Mouse (Mus musculus) forebrain, embryonic 15.5 days (tissue): ENCODE measurements around the gene Cfap300. TPM values are rescaled to one million over a fixed set of nuclear protein-coding genes. Genes with fewer than 3 reads are reported as not detected.

Experiments
- ATAC-seq: fragments of 200-750 bp; cut with Nextera tagmentation; replicated peaks from 2 replicates; pipeline ENCODE4 v1.8.0; 2017; ENCODE audit warnings: mild to moderate bottlenecking, moderate TSS enrichment, moderate library complexity
- H3K27ac ChIP-seq: fragments of 300-500 bp; sonication (generic); replicated peaks from 2 replicates; pipeline ENCODE4 v1.5.1; 2015; ENCODE audit warnings: mild to moderate bottlenecking, inconsistent platforms
- H3K27me3 ChIP-seq: fragments of 300-500 bp; sonication (generic); 2 replicates; pipeline ENCODE4 v1.6.1; 2015; ENCODE audit warnings: inconsistent platforms
- H3K36me3 ChIP-seq: fragments of 300-500 bp; sonication (generic); 2 replicates; pipeline ENCODE4 v1.6.1; 2015; ENCODE audit warnings: mild to moderate bottlenecking, inconsistent platforms
- H3K4me1 ChIP-seq: fragments of 300-500 bp; sonication (generic); 2 replicates; pipeline ENCODE4 v1.6.1; 2015; ENCODE audit warnings: inconsistent platforms
- H3K4me2 ChIP-seq: fragments of 300-500 bp; sonication (generic); replicated peaks from 2 replicates; pipeline ENCODE4 v1.6.1; 2015; ENCODE audit warnings: mild to moderate bottlenecking, inconsistent platforms
- H3K4me3 ChIP-seq: fragments of 300-500 bp; sonication (generic); 2 replicates; pipeline ENCODE4 v1.5.1; 2015; ENCODE audit warnings: mild to moderate bottlenecking, inconsistent platforms
- H3K9ac ChIP-seq: fragments of 300-500 bp; sonication (generic); replicated peaks from 2 replicates; pipeline ENCODE4 v1.6.1; 2015; ENCODE audit warnings: mild to moderate bottlenecking, inconsistent platforms
- H3K9me3 ChIP-seq: fragments of 300-500 bp; sonication (generic); 2 replicates; pipeline ENCODE4 v1.6.1; 2016; ENCODE audit warnings: inconsistent platforms
- whole genome bisulfite sequencing: fragments of 180-500 bp; shearing (Covaris S2); methylation state at CpG from one replicate; pipeline ENCODE4 v1.1.7; 2015; ENCODE audit warnings: mixed read lengths; 5-methylcytosine and 5-hydroxymethylcytosine counted together
- polyA plus RNA-seq: library from polyadenylated mRNA; unstranded; fragments of >200 nt; fragmentation: Nextera tagmentation; extraction: Ambion mirVana; gene quantifications from 2 replicates; pipeline ENCODE4 v1.2.1, GENCODE M21; 2015

Cfap300 gene
- polyA plus RNA-seq = 13.8 and 16.5 TPM in 2 replicates

DNA sequence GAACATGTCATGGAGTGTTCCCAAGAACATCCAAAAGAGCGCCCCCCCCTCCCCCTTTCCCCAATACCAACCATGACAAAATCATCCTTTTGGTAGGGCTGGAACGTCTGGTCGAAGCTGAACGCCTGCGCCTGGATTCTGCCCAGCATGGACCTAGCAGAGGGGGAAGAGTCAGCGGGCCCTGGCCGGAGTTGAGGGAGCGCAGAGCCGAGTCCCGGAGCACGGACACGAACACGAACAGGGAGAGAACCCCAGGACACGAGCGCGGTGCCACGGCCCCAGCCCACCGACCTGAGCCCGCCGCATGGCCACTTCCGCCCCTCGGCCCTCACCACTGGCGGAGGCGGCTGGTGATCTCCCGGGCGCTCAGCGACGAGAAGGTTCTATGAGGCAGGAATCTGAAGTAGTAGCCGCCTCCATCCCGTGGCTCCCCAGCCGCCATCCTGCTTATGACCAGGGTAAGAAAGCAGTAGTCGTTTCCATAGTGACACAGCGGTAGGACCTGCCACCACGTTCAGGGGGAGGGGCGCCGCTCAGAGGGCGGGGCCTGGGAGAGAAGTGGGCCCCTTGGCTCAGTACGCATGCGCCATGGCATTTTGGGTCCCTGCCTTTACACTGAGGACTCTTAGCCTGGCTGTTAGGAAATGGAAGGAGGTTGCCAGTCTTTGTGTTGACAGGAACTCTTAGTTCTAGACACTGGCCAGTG is at the start of gene Cfap300:
Gene Cfap300, minus strand, starts transcription at position 486 of the 706 bp plus-strand sequence.
- H3K9ac ChIP-seq = peak within 1 kb of the TSS; percentile 83
- H3K9me3 ChIP-seq = no peaks in the 10 kb centered on the region
- H3K4me3 ChIP-seq = peak within 1 kb of the TSS; percentile 93
- H3K4me2 ChIP-seq = peak within 1 kb of the TSS; percentile 51
- no peaks in the 10 kb centered on the region for H3K27me3 ChIP-seq
- peaks cover 6% of the 10 kb centered on the region for H3K4me1 ChIP-seq
- WGBS = under 1% methylated on average over 39 of the region's 39 CpGs
- ATAC-seq = peak; percentile 99
- H3K36me3 ChIP-seq = no peaks in the 10 kb centered on the region
- peak within 1 kb of the TSS; percentile 88 for H3K27ac ChIP-seq

DNA sequence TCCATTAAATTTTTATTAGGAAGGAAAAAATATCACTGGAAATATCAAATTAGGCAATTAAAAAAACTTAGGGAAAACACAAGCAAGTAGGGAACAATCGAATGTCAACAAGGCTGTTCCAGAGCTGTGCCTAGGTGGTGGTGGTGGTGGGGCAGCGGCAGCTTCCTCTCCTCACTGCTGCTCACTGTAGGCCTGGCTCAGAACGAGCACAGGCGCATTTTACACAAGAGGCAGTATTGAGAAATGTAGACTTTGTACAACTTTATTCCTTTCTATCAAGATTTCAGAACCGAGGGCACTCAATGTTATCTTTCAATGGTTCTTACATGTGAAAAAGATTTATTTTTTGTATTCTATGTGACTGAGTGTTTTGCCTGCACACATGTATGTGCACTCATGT is 36.3 kb upstream of the Cfap300 start:
- Histone ChIP-seq H3K27ac (no peak overlapping the region), H3K27me3 (no peaks in the 10 kb centered on the region), H3K36me3 (no peaks in the 10 kb centered on the region), H3K4me1 (no peaks in the 10 kb centered on the region), H3K4me2 (no peak overlapping the region), H3K9ac (no peak overlapping the region), H3K4me3 (no peak overlapping the region), H3K9me3 (no peaks in the 10 kb centered on the region)
- 85% methylated on average over 5 of the region's 5 CpGs for WGBS
- no peak for ATAC-seq

DNA sequence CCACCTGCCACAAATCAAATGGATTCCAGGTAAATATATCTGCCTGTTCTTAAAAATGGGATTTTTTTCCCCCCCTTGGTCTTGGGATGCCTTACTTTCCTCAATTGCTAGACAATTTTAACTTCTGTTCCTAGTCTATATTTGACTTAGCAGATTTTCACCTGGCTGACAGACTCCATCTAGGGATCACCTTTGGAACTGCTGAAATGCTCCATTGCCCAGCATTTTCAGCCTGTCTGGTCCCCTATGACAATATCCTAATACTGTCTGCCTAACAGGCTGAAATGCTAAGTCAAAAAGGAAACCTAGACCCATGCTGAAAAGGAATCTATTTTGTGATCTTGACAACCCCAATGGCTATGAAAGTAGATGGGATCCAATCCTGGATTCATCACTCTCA is 31.7 kb upstream of the Cfap300 start:
- no peaks in the 10 kb centered on the region for H3K4me1 ChIP-seq
- H3K9ac ChIP-seq = no peak overlapping the region
- no peaks in the 10 kb centered on the region for H3K9me3 ChIP-seq
- ATAC-seq = no peak
- no peaks in the 10 kb centered on the region for H3K36me3 ChIP-seq
- no peak overlapping the region for H3K4me2 ChIP-seq
- no peak overlapping the region for H3K27ac ChIP-seq
- H3K4me3 ChIP-seq = no peak overlapping the region
- no peaks in the 10 kb centered on the region for H3K27me3 ChIP-seq

DNA sequence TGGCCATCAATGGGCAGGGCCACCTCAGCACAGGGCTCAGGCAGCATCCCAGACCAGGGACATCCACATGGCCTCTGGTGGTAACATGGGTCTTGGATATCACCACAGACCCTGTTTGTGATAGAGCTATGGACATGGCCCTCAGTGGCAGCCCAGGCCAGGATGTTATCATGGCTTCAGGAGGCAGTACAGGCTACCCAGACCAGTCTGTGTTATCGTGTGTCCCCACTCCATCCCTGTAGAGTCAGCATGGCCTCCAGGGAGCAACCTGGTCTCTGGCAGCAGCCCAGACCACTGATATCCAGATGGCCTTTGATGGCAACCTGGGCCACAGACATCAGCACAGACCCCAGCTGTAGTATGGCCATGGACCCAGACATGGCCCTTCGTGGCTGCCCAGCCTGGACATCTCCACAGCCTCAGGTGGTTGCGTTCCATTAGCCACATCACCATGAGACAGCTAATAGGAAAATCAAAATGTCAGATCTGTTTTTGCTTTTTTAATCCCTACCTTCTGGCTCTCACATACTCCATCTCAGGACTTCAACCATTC is 30.7 kb upstream of the Cfap300 start:
- no peaks in the 10 kb centered on the region for H3K9me3 ChIP-seq
- H3K4me1 ChIP-seq = no peaks in the 10 kb centered on the region
- H3K36me3 ChIP-seq = no peaks in the 10 kb centered on the region
- H3K4me3 ChIP-seq = no peak overlapping the region
- no peak overlapping the region for H3K9ac ChIP-seq
- H3K4me2 ChIP-seq = no peak overlapping the region
- no peaks in the 10 kb centered on the region for H3K27me3 ChIP-seq
- 98% methylated on average over 3 of the region's 3 CpGs for WGBS
- ATAC-seq = no peak
- H3K27ac ChIP-seq = no peak overlapping the region

DNA sequence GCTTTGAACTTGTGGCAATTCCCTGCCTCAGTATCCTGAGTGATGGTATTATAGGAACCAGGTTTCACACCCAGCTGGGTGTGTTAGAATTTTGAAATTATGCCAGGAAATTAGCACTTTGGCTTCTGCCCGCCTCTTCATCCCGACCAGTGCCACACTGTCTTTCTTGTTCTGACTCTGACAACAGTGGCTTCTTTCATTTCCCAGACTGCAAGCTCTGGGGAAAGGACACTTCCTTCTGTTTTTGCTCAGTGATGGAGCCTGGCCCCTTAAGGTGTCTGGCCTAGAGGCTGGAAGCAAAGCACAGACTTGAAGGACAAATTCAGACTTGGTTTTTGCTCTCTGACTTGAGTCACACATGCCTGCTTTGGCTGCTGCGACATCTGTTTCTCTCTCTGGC is 17.0 kb upstream of the Cfap300 start:
- 68% methylated on average over 3 of the region's 3 CpGs for WGBS
- H3K27me3 ChIP-seq = no peaks in the 10 kb centered on the region
- H3K36me3 ChIP-seq = no peaks in the 10 kb centered on the region
- no peak overlapping the region for H3K9ac ChIP-seq
- H3K4me1 ChIP-seq = no peaks in the 10 kb centered on the region
- no peak overlapping the region for H3K4me2 ChIP-seq
- no peak overlapping the region for H3K27ac ChIP-seq
- H3K9me3 ChIP-seq = no peaks in the 10 kb centered on the region
- H3K4me3 ChIP-seq = no peak overlapping the region
- no peak for ATAC-seq

DNA sequence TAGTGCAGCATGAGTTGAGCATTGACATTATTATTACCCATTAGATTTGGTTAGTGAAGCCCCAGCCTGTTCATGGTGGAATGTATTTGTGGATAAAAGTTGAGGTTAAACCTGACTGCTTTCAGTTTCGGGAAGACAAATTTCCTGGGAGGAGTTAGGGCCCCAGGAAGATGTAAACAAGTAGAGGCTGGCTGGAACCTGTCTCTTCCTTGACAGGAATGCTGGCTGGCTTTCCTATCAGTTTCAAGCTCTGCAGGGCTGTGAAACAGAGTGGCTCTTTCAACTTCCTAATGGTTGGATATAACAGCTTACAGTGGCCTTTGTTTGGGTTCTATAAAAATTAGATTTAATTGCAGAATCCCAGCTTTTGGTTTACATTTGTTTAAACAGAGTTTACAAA is 12.2 kb upstream of the Cfap300 start:
- Histone ChIP-seq H3K27me3 (no peaks in the 10 kb centered on the region), H3K4me1 (no peaks in the 10 kb centered on the region), H3K9ac (no peak overlapping the region), H3K4me3 (no peak overlapping the region), H3K27ac (no peak overlapping the region), H3K36me3 (no peaks in the 10 kb centered on the region), H3K4me2 (no peak overlapping the region), H3K9me3 (no peaks in the 10 kb centered on the region)
- ATAC-seq = no peak
- 74% methylated on average over 1 of the region's 1 CpGs for WGBS

DNA sequence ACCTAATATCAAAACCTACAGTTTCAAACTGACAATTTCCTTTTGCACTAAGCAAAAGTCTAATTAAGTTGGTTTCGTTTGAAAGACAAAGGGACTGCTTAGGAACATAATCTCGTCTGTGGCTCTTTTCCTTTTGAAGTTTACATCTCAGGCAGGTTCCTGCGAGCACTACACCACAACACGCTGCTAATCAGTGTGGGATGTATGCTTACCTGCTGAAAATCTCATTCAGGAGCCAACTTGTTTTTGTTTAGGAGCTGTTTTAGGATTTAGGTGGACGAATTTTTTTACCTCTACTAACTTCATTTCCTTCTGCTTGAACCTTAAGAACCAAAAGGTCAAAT is 393 bp upstream of the Cfap300 start:
- H3K4me3 ChIP-seq = peak overlapping the region; percentile 93
- H3K9me3 ChIP-seq = no peaks in the 10 kb centered on the region
- H3K4me1 ChIP-seq = peaks cover 6% of the 10 kb centered on the region
- H3K9ac ChIP-seq = no peak overlapping the region
- no peaks in the 10 kb centered on the region for H3K36me3 ChIP-seq
- peak; percentile 71 for ATAC-seq
- H3K27me3 ChIP-seq = no peaks in the 10 kb centered on the region
- WGBS = 6% methylated on average over 5 of the region's 5 CpGs
- peak overlapping the region; percentile 74 for H3K27ac ChIP-seq
- H3K4me2 ChIP-seq = peak overlapping the region; percentile 51

DNA sequence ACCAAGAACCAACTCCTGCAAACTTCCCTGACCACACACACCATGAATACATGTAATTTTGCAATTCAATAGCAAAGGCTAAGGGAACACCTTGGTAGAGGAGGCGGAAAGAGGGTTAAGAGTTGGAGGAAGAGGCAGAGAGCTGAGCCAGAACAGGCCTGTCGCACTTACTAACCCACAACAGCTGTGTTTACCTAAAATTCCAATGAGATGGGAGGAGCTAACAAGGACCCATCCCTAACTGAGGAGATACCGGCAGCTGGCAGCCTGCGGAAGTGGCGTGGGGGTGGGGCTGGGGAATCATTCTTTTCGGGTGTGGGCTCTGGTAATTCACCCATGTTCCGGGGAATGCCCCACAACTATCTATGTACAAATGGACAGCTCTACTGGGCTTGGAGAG is 7.1 kb downstream of the Cfap300 start:
- no peaks in the 10 kb centered on the region for H3K27me3 ChIP-seq
- ATAC-seq = peak; percentile 34; the same call in 1 of the 2 replicates
- no peak overlapping the region for H3K9ac ChIP-seq
- no peak overlapping the region for H3K27ac ChIP-seq
- no peak overlapping the region for H3K4me2 ChIP-seq
- no peak overlapping the region for H3K4me3 ChIP-seq
- H3K4me1 ChIP-seq = peaks cover 5% of the 10 kb centered on the region; the same call in 1 of the 2 replicates
- WGBS = 46% methylated on average over 7 of the region's 7 CpGs
- no peaks in the 10 kb centered on the region for H3K36me3 ChIP-seq
- no peaks in the 10 kb centered on the region for H3K9me3 ChIP-seq

DNA sequence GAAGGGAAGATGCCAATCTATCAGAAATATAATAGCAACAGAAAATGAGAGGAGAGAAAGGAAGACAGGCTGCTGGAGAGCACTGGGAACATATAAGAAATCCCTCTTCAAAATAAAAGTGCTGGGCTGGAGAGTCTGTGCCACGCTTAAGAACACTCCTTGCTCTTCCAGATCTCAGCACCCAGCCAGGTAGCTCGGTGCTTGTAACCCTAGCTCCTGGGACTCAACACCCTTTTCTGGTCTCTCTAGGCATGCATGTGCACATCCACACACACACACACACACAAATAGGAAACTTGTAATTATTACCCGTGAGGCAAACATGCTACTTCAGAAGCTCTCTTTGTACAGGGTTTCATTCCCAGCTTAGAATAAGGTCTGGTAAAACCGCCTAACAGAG is 7.5 kb downstream of the Cfap300 start:
- no peaks in the 10 kb centered on the region for H3K36me3 ChIP-seq
- no peak overlapping the region for H3K9ac ChIP-seq
- 60% methylated on average over 4 of the region's 4 CpGs for WGBS
- H3K4me1 ChIP-seq = peaks cover 5% of the 10 kb centered on the region; the same call in 1 of the 2 replicates
- H3K4me3 ChIP-seq = no peak overlapping the region
- H3K27me3 ChIP-seq = no peaks in the 10 kb centered on the region
- no peak for ATAC-seq
- no peaks in the 10 kb centered on the region for H3K9me3 ChIP-seq
- no peak overlapping the region for H3K4me2 ChIP-seq
- H3K27ac ChIP-seq = no peak overlapping the region

DNA sequence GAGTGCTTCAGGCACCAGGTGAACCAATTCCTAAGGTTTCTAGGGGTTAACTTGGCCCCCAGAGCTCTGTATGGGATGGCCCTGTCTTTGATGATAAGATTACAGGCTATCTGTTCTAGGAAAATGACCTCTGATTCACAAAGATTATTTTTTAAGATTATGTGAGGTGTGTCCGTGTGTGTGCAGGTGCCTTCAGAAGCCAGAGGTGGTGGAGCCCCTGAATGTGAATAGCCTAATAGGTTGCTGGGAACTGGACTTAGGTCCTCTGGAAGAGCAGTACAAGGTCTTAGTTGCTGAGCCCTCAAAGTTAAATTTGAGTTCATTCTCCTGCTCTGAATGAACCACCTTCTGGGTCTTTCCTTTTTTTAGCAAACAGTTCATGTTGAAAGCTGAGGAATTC is 8.5 kb downstream of the Cfap300 start:
- WGBS = 86% methylated on average over 1 of the region's 1 CpGs
- H3K36me3 ChIP-seq = no peaks in the 10 kb centered on the region

DNA sequence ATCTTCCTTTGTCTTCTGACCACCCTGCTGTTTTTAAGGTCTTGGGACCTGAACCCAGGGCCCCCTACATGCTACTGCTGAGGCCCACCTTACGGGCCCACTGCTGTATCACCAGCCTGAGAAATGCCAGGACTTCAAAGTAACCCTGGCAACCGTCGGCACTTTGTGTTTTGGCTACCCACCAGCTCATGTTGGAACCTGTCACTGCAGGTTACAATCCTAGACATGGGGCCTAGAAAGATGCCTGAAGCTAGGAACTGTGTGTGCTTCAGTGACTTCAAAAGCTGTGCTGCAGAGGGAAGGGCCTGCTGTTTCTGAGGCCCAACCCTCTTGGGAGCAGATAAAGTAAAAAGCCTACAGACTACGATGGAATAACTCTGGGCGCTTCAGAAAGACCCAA is 9.8 kb downstream of the Cfap300 start:
- Histone ChIP-seq H3K9ac (no peak overlapping the region), H3K9me3 (no peaks in the 10 kb centered on the region), H3K4me2 (no peak overlapping the region), H3K27ac (no peak overlapping the region), H3K4me1 (peaks cover 5% of the 10 kb centered on the region; the same call in 1 of the 2 replicates), H3K36me3 (no peaks in the 10 kb centered on the region), H3K27me3 (no peaks in the 10 kb centered on the region), H3K4me3 (no peak overlapping the region)
- peak; percentile 69 for ATAC-seq
- 64% methylated on average over 5 of the region's 5 CpGs for WGBS

More for the DNA sequence above, 8.5 kb downstream of the Cfap300 start:
- Histone ChIP-seq H3K27ac (no peak overlapping the region), H3K27me3 (no peaks in the 10 kb centered on the region), H3K4me3 (no peak overlapping the region), H3K9ac (no peak overlapping the region), H3K4me1 (peaks cover 5% of the 10 kb centered on the region; the same call in 1 of the 2 replicates), H3K4me2 (no peak overlapping the region), H3K9me3 (no peaks in the 10 kb centered on the region)
- no peak for ATAC-seq

DNA sequence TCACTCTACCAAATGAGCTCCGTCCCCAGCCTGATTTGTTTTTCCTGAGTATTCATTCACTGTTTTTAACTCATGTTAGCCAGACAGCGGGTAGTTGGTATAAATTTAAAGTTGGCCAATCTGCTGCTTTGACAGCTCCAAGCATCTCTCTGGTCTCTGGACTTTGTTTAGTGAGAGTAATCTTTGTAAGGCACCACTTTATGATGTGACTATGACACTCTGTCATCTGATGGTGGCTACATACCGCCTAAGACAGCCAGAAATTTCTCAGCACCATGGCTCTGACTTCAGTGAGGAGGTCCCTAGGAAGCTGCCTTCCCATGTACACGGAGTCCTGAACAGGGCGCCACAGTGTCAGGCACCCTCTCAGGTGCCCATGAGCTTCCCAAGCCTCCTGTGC is 24.0 kb downstream of the Cfap300 start:
- no peak overlapping the region for H3K4me2 ChIP-seq
- ATAC-seq = no peak
- H3K36me3 ChIP-seq = no peaks in the 10 kb centered on the region
- no peaks in the 10 kb centered on the region for H3K27me3 ChIP-seq
- H3K4me1 ChIP-seq = no peaks in the 10 kb centered on the region
- H3K4me3 ChIP-seq = no peak overlapping the region
- 86% methylated on average over 5 of the region's 5 CpGs for WGBS
- no peaks in the 10 kb centered on the region for H3K9me3 ChIP-seq
- no peak overlapping the region for H3K9ac ChIP-seq
- H3K27ac ChIP-seq = no peak overlapping the region
